Mouse (Mus musculus): ENCODE measurements around the gene Nacc2.

Nacc2 gene

GRCm38 (mm10) chr2:26099260-26099659, 23.8 kb downstream of the Nacc2 start:
- DNase-seq (ENCODE audit: low spot score in 2 of 2): no peak

- DNase-seq (ENCODE audit: low spot score in 2 of 2): no peak
Measured at GRCm38 (mm10) chr2:26093897-26094296, 29.1 kb downstream of the Nacc2 start.

GRCm38 (mm10) chr2:26091771-26092393, 31.1 kb downstream of the Nacc2 start:
- DNase-seq (ENCODE audit: low spot score in 2 of 2): no peak

- DNase-seq (ENCODE audit: low spot score in 2 of 2): no peak
Measured at GRCm38 (mm10) chr2:26090876-26091770, 31.9 kb downstream of the Nacc2 start.

GRCm38 (mm10) chr2:26089005-26089404, 34.0 kb downstream of the Nacc2 start:
- no peak for DNase-seq (ENCODE audit: low spot score in 2 of 2)

GRCm38 (mm10) chr2:26086926-26087600, 36.0 kb downstream of the Nacc2 start:
- peak in 1 of 2 experiments; percentile 19 for DNase-seq (ENCODE audit: low spot score in 2 of 2)

GRCm38 (mm10) chr2:26086505-26086904, 36.5 kb downstream of the Nacc2 start:
- no peak for DNase-seq (ENCODE audit: low spot score in 2 of 2)

GRCm38 (mm10) chr2:26082883-26083282, 40.1 kb downstream of the Nacc2 start:
- DNase-seq (ENCODE audit: low spot score in 2 of 2): no peak

- DNase-seq (ENCODE audit: low spot score in 2 of 2): no peak
Measured at GRCm38 (mm10) chr2:26080830-26081229, 42.2 kb downstream of the Nacc2 start.

GRCm38 (mm10) chr2:26079409-26079808, 43.6 kb downstream of the Nacc2 start:
- DNase-seq (ENCODE audit: low spot score in 2 of 2): no peak

- no peak for DNase-seq (ENCODE audit: low spot score in 2 of 2)
Measured at GRCm38 (mm10) chr2:26077068-26077467, 46.0 kb downstream of the Nacc2 start.

- no peak for DNase-seq (ENCODE audit: low spot score in 2 of 2)
Measured at GRCm38 (mm10) chr2:26076121-26076520, 46.9 kb downstream of the Nacc2 start.

- DNase-seq (ENCODE audit: low spot score in 2 of 2): no peak
Measured at GRCm38 (mm10) chr2:26074551-26074950, 48.5 kb downstream of the Nacc2 start.

GRCm38 (mm10) chr2:26068592-26068991, 54.4 kb downstream of the Nacc2 start:
- DNase-seq (ENCODE audit: low spot score in 2 of 2): no peak

- DNase-seq (ENCODE audit: low spot score in 2 of 2): no peak
Measured at GRCm38 (mm10) chr2:26068175-26068574, 54.8 kb downstream of the Nacc2 start.

- no peak for DNase-seq (ENCODE audit: low spot score in 2 of 2)
Measured at GRCm38 (mm10) chr2:26066527-26066926, 56.5 kb downstream of the Nacc2 start.

- no peak for DNase-seq (ENCODE audit: low spot score in 2 of 2)
Measured at GRCm38 (mm10) chr2:26062742-26063427, 60.1 kb downstream of the Nacc2 start.

GRCm38 (mm10) chr2:26062241-26062640, 60.8 kb downstream of the Nacc2 start:
- DNase-seq (ENCODE audit: low spot score in 2 of 2): no peak

- no peak for DNase-seq (ENCODE audit: low spot score in 2 of 2)
Measured at GRCm38 (mm10) chr2:26061018-26061666, 61.9 kb downstream of the Nacc2 start.

- DNase-seq (ENCODE audit: low spot score in 2 of 2): no peak
Measured at GRCm38 (mm10) chr2:26057053-26057452, 66.0 kb downstream of the Nacc2 start.

GRCm38 (mm10) chr2:26056226-26056625, 66.8 kb downstream of the Nacc2 start:
- no peak for DNase-seq (ENCODE audit: low spot score in 2 of 2)

- no peak for DNase-seq (ENCODE audit: low spot score in 2 of 2)
Measured at GRCm38 (mm10) chr2:26055747-26056102, 67.3 kb downstream of the Nacc2 start.
